Mouse (Mus musculus): ENCODE data around the gene Itga11. TPM values are rescaled to one million over a fixed set of nuclear protein-coding genes. Genes with fewer than 3 reads are reported as not detected.
A peak's percentile ranks its signal among the peaks of the same experiment; 100 is the strongest.
"Not testable (repeated sequence)": the region's sequence is repeated elsewhere in the genome, so short reads cannot be mapped to it uniquely, and the experiment has no call there.

Itga11 gene
- polyA plus RNA-seq, 1 experiment from 2014 or later, result 1.4 TPM

DNA sequence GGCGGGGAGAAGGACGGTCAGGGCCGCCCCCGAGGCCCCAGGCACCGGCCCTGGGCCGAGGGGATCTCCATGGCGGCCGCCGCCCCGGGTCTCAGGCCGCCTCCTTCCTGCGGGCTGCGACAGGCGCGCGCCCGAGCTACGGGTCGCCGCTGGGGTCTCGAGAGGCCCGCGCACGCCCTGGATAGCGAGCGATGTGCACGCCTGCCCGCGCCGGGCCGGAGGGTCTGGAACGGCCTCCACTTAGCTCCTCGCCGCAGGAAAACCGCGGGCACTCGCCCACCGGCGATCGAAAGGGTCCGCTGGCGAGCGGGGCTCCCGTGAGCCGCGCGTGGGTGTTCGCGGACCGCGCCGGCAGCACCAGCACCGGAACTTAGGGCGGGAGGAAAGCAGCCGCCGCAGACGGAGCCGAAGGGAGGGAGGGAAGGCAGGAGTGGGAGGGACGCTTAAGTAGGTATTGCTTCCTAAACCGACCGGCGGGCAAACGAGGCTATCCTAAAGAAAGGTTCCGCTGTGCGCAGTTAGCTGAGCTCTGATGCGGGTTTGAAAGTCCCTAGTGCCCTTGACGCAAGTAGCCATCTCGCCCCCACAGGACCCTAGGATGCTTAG, 134.0 kb downstream of the Itga11 start, which contains the start of gene Fem1b:
TSS of gene Fem1b (minus strand) at position 419 of the 606 bp plus-strand sequence.
- under 1% methylated on average over 52 of the region's 68 CpGs for WGBS
- Histone ChIP-seq H3K27ac (replicated peaks) (peak within 1 kb of the TSS; percentile 97), H3K4me2 (peak within 1 kb of the TSS; percentile 89), H3K4me1 (replicated peaks) (peaks cover 35% of the 10 kb centered on the region), H3K4me3 (peak within 1 kb of the TSS; percentile 75), H3K27me3 (no peaks in the 10 kb centered on the region), H3K9me3 (no peaks in the 10 kb centered on the region), H3K9ac (peak within 1 kb of the TSS; percentile 88), H3K36me3 (no peaks in the 10 kb centered on the region)
- ATAC-seq (ENCODE audit: low read depth), result peak; percentile 91

- peak; percentile 25; the same call in 1 of the 2 replicates for ATAC-seq (ENCODE audit: low read depth)
- peak overlapping the region; percentile 88 for H3K9ac ChIP-seq
- WGBS, result 14% methylated on average over 14 of the region's 14 CpGs
These were observed 134.8 kb downstream of the Itga11 start for GRCm38 (mm10) chr9:62812216-62813049.

GRCm38 (mm10) chr9:62814751-62815150, 137.1 kb downstream of the Itga11 start:
- 87% methylated on average over 2 of the region's 2 CpGs for WGBS
- Histone ChIP-seq H3K4me3 (no peak overlapping the region), H3K4me1 (replicated peaks) (peaks cover 23% of the 10 kb centered on the region), H3K27ac (replicated peaks) (no peak overlapping the region), H3K9me3 (no peaks in the 10 kb centered on the region), H3K4me2 (no peak overlapping the region), H3K27me3 (no peaks in the 10 kb centered on the region), H3K36me3 (no peaks in the 10 kb centered on the region), H3K9ac (no peak overlapping the region)
- no peak for ATAC-seq (ENCODE audit: low read depth)

More at GRCm38 (mm10) chr9:62812216-62813049, 134.8 kb downstream of the Itga11 start:
- H3K36me3 ChIP-seq, result no peaks in the 10 kb centered on the region
- peak overlapping the region; percentile 97 for H3K27ac ChIP-seq (replicated peaks)
- H3K9me3 ChIP-seq, result no peaks in the 10 kb centered on the region
- H3K4me2 ChIP-seq, result peak overlapping the region; percentile 89
- H3K27me3 ChIP-seq, result no peaks in the 10 kb centered on the region
- H3K4me3 ChIP-seq, result peak overlapping the region; percentile 75
- H3K4me1 ChIP-seq (replicated peaks), result peaks cover 43% of the 10 kb centered on the region

GRCm38 (mm10) chr9:62816323-62817098, 138.9 kb downstream of the Itga11 start:
- Histone ChIP-seq H3K9me3 (no peaks in the 10 kb centered on the region), H3K36me3 (no peaks in the 10 kb centered on the region), H3K4me1 (replicated peaks) (peaks cover 15% of the 10 kb centered on the region), H3K9ac (no peak overlapping the region), H3K27ac (replicated peaks) (peak overlapping the region; percentile 42; the same call in 1 of the 2 replicates), H3K4me2 (no peak overlapping the region), H3K4me3 (no peak overlapping the region), H3K27me3 (no peaks in the 10 kb centered on the region)
- no peak for ATAC-seq (ENCODE audit: low read depth)
- WGBS, result 86% methylated on average over 9 of the region's 9 CpGs

GRCm38 (mm10) chr9:62817099-62817571, 139.5 kb downstream of the Itga11 start:
- Histone ChIP-seq H3K9ac (no peak overlapping the region), H3K9me3 (no peaks in the 10 kb centered on the region), H3K4me1 (replicated peaks) (peaks cover 15% of the 10 kb centered on the region), H3K27me3 (no peaks in the 10 kb centered on the region), H3K4me2 (no peak overlapping the region), H3K36me3 (no peaks in the 10 kb centered on the region), H3K4me3 (no peak overlapping the region), H3K27ac (replicated peaks) (peak overlapping the region; percentile 42; the same call in 1 of the 2 replicates)
- no peak for ATAC-seq (ENCODE audit: low read depth)
- 58% methylated on average over 12 of the region's 12 CpGs for WGBS

DNA sequence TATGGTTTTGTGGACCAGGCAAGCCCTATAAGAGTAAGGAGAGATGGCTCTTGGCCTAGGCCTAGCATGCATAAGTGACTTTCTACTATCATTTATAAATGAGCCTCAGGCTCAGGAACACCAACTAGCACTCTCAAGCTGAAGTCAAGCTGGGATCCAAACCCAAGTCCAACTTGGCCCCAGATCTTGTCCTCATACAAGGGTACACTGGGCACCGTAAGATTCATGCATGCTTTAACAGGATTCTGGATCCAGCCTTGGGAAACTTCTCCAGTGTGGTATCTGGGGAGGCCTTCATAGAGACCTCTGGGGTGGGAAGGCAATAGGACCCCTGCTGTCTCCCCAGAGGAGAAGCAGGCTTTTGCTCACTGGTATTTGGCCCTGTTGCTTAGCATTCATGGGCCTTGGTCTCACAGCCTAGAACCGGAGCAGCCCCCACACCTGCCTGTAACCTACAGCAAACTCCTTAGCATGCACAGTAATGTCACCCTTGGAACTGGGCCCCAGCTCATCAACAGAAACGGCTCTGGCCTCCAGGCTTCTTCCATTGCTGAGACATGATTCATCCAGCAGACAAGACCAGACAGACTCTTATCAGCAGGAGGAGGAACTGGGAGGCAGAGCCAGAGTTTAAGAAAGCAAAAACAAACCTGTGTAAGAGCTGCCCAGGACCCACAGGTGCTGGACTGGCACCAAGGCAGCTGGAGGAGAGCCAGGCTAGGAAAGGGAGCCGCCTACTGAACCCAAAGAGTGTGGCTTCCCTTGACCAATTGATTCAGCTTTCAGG, 140.4 kb downstream of the Itga11 start:
- ATAC-seq (ENCODE audit: low read depth), result no peak
- no peak overlapping the region for H3K4me3 ChIP-seq
- 83% methylated on average over 4 of the region's 4 CpGs for WGBS
- H3K27ac ChIP-seq (replicated peaks), result no peak overlapping the region
- no peak overlapping the region for H3K4me2 ChIP-seq
- H3K4me1 ChIP-seq (replicated peaks), result peaks cover 8% of the 10 kb centered on the region
- H3K9ac ChIP-seq, result no peak overlapping the region
- no peaks in the 10 kb centered on the region for H3K36me3 ChIP-seq
- H3K27me3 ChIP-seq, result no peaks in the 10 kb centered on the region
- H3K9me3 ChIP-seq, result no peaks in the 10 kb centered on the region

DNA sequence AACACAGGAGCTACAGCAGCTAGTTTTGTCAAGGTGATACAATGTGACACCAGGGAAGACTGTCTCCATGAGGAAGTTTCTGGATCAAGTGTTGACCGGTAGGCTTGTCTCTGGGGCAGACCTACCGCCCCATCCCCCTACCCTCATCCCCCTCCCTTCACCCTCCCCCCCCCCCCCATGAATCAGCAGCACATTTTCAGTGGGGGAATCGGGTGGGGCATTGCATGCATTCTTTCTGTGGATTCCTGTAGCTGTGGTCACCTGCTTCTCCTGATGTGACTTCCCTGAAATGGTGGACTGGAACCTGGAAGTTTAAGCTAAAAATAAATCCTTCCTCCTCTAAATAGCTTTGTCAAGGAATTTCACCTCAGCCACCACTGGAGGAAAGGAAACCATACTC, 141.9 kb downstream of the Itga11 start:
- no peak for ATAC-seq (ENCODE audit: low read depth)
- 86% methylated on average over 3 of the region's 3 CpGs for whole genome bisulfite sequencing
- H3K27ac ChIP-seq (replicated peaks), result no peak overlapping the region

DNA sequence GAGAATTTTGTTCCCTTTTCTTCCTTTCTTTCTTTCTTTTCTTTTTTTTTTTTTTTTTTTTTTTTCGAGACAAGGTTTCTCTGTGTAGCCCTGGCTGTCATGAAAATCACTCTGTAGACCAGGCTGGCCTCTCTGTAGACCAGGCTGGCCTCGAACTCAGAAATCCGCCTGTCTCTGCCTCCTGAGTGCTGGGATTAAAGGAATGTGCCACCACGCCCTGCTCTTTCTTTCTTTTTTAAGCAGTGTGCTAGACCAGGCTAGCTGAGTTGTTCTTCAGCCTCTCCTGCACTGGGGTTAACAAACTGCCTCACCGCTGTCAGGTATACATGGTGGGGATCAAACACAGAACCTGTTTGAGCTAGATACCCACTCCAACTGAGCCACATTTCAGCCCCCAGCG, 142.3 kb downstream of the Itga11 start:
- H3K9me3 ChIP-seq; H3K9ac ChIP-seq; H3K4me2 ChIP-seq; H3K4me1 ChIP-seq (replicated peaks); H3K27ac ChIP-seq (replicated peaks); H3K36me3 ChIP-seq; H3K4me3 ChIP-seq; ATAC-seq (ENCODE audit: low read depth); H3K27me3 ChIP-seq: not testable (repeated sequence)
- 85% methylated on average over 6 of the region's 6 CpGs for WGBS

More for the DNA sequence above, 141.9 kb downstream of the Itga11 start:
- no peak overlapping the region for H3K9ac ChIP-seq
- H3K4me3 ChIP-seq, result no peak overlapping the region
- H3K9me3 ChIP-seq, result no peaks in the 10 kb centered on the region
- no peaks in the 10 kb centered on the region for H3K36me3 ChIP-seq
- no peak overlapping the region for H3K4me2 ChIP-seq
- no peaks in the 10 kb centered on the region for H3K27me3 ChIP-seq
- H3K4me1 ChIP-seq (replicated peaks), result peaks cover 8% of the 10 kb centered on the region

DNA sequence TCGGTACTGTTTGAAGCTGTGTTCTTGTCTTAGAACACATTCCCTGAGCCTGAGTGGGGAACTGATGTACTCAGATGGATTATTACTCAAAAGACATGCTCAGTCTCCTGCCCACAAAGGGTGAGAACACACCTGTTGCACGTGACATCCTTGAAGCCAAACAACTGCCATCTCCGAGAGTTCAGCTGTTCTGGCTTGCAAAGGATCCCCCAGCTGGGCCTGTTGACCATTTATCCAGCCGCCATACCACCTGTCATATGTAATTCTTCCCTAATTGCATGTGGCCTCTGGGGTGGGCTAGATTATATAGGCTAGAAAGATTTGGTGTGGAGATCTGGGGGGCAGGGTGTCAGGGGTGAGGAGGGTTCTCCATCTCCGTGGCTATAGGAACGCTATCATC, 143.2 kb downstream of the Itga11 start:
- ATAC-seq (ENCODE audit: low read depth), result no peak

DNA sequence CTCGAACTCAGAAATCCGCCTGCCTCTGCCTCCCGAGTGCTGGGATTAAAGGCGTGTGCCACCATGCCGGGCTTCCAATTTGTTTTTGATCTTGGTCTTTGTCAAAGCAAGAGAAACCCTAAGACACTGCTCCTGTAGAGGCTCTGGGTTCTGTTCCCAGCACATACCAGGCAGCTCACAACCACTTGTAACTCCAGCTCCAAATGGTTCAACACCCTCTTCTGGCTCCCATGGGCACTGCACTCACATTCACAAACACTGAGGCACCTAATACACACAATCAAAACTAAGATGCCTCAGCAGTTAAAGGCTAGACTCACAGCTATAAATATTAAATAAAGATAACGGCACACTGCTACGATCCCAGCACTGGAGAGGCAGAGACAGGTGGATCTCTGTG, 144.2 kb downstream of the Itga11 start:
- peaks cover 22% of the 10 kb centered on the region for H3K4me1 ChIP-seq (replicated peaks)
- 96% methylated on average over 7 of the region's 7 CpGs for WGBS
- no peaks in the 10 kb centered on the region for H3K9me3 ChIP-seq

More for the DNA sequence above, 143.2 kb downstream of the Itga11 start:
- 87% methylated on average over 6 of the region's 6 CpGs for WGBS
- Histone ChIP-seq H3K9me3 (no peaks in the 10 kb centered on the region), H3K27ac (replicated peaks) (no peak overlapping the region), H3K9ac (no peak overlapping the region), H3K4me3 (no peak overlapping the region), H3K4me1 (replicated peaks) (peaks cover 14% of the 10 kb centered on the region), H3K36me3 (no peaks in the 10 kb centered on the region), H3K4me2 (no peak overlapping the region), H3K27me3 (no peaks in the 10 kb centered on the region)

DNA sequence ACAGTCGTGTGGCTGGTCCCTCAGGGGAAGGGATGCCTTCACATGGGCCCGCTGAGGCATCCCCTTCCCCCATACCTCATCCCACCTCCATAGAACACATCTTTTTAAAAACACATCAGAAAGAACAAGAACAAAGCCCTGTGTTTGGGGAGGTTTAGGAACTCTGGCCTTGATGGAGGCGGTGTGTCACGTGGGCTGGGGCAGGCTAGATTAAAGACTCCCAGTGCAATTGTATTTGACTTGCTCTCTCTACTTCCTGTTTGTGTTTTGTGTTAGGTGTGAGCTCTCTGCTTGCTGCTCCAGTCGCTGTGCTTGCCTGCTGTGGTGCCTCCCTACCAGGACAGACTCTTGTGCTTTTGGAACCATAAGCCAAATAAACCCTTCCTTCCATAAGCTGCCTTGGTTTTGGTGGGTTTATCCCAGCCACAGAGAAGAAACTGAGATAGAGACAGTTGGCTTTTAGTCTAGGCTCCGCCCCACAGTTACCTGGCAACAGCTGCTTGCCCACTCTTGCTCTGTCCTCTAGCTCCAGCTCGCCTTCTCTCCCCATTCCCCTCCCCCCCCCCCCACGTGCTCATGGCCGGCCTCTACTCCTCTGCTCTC, 148.3 kb downstream of the Itga11 start:
- 0 out of 2 replicates have a peak overlapping the region, but pooled peaks have one; percentile 4 for H3K4me2 ChIP-seq
- no peak overlapping the region for H3K9ac ChIP-seq
- no peaks in the 10 kb centered on the region for H3K9me3 ChIP-seq
- WGBS, result 6% methylated on average over 9 of the region's 9 CpGs
- H3K36me3 ChIP-seq, result no peaks in the 10 kb centered on the region
- H3K27me3 ChIP-seq, result no peaks in the 10 kb centered on the region
- ATAC-seq (ENCODE audit: low read depth), result no peak
- no peak overlapping the region for H3K4me3 ChIP-seq
- peaks cover 24% of the 10 kb centered on the region for H3K4me1 ChIP-seq (replicated peaks)
- 0 out of 2 replicates have a peak overlapping the region, but pooled peaks have one; percentile 13 for H3K27ac ChIP-seq (replicated peaks)

More for the DNA sequence above, 144.2 kb downstream of the Itga11 start:
- ATAC-seq (ENCODE audit: low read depth), result no peak
- Histone ChIP-seq H3K4me2 (no peak overlapping the region), H3K27ac (replicated peaks) (no peak overlapping the region), H3K27me3 (no peaks in the 10 kb centered on the region), H3K4me3 (no peak overlapping the region), H3K36me3 (no peaks in the 10 kb centered on the region), H3K9ac (no peak overlapping the region)
